Mouse (Mus musculus): ENCODE measurements around the gene Cys1. TPM values are rescaled to one million over a fixed set of nuclear protein-coding genes. Genes with fewer than 3 reads are reported as not detected.

Cys1 gene
- polyA plus RNA-seq, 1 experiment = 5.2 TPM

- DNase-seq (ENCODE audit: low read depth) = no peak
Observed at GRCm38 (mm10) chr12:24697484-24698204, 16.0 kb upstream of the Cys1 start.

DNA sequence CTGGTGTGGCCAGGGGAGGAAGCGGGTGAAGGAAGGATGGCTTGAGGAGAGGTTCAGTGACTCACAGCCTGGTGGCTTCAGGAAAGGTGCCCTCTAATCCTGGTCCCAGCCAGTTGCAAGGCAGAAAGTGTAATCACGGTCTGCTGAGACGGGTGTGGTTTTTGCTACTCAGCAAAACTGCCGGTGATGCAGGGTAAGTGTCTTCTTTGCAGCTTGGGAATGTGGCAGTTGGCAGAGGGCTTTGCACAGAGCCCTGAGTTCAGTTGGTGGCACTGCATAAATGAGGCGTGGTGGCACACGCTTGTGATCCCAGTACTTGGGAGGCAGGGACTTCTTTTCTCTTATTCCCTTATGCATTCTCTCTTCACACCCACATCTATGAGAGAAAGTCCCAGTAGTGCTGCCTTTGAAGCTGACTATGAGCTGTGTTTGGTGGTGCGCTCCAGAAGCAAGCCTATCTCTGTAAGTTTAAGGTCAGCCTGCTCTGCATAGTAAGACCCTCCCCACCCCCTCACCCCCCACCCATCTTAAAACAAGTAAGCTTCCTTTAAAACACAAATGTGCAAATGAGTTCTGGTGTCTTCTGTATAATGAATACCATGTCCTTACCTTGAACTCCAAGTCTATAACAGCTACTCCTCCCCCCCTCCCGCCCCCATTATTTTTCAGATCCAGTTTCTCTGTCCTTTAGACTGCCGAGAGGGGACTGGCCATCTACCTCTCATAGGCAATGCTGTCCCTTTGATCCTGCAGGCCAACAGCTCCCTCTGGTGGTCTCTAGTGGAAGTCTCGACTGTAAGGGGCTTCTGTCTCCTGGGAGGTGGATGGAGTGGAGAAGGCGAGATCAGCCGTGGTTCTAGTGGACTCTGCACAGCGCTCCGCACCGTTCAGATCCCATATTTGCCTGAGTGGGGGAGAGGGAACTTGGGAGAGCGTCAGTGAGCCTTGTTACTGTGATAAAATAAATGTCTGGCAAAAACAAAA lies 15.2 kb upstream of the Cys1 start:
- DNase-seq (ENCODE audit: low read depth) = no peak

DNA sequence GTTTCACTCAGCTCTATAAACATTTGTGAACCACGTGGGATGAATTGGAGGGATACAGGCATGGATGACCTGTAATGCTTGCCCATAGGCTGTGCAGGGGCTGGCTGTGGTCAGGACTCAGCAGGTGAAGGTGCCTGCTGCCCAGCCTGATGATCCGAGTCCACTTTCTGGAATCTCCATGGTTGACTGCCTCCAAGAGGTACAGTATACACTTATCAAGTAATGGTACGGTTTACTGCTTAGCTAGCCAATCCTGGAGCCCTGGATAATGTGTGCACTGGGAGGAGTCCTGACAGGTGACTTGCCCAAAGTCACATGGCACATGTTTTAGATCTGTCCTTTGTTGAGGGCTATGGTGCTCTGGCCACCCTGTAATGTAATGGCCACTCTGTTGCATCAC lies 8.7 kb upstream of the Cys1 start:
- DNase-seq (ENCODE audit: low read depth) = no peak

GRCm38 (mm10) chr12:24686696-24687346 lies 5.2 kb upstream of the Cys1 start:
- no peak for DNase-seq (ENCODE audit: low read depth)

DNA sequence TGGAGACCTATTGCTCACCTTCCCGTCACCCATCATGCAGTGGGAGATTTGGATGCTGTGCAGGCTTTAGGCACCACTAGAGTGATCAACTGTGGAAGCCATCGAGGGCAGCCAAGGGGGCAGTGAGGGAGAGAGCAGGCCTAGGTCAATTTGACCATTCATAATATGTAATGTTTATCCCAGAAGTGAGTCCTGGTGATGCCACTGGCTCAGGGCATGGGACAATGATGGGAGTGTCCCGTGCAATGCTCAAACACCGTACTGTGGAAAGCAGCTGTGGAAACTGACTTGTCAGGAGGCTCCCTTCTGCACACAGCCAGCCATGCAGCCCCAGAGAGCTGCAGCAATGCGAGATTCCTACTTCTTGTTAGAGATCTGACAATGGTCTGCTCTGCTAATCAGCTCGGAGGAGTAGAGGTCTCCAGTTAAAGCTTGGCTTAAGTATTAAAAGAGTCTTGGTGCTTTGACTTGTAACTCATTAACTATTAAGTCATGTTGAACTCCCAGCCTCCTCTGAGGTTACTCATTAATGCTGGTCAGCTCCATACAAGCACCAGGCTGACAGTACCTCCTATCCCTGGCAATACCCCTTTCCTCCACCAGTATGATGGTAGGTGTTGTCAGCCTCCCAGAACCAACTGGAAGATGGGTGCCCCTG lies 4.6 kb upstream of the Cys1 start:
- no peak for DNase-seq (ENCODE audit: low read depth)

GRCm38 (mm10) chr12:24683461-24683860 lies 1.8 kb upstream of the Cys1 start:
- DNase-seq (ENCODE audit: low read depth) = no peak

GRCm38 (mm10) chr12:24682563-24682962 lies 950 bp upstream of the Cys1 start:
- DNase-seq (ENCODE audit: low read depth) = no peak

- no peak for DNase-seq (ENCODE audit: low read depth)
Observed at GRCm38 (mm10) chr12:24680492-24681285, 924 bp downstream of the Cys1 start.

DNA sequence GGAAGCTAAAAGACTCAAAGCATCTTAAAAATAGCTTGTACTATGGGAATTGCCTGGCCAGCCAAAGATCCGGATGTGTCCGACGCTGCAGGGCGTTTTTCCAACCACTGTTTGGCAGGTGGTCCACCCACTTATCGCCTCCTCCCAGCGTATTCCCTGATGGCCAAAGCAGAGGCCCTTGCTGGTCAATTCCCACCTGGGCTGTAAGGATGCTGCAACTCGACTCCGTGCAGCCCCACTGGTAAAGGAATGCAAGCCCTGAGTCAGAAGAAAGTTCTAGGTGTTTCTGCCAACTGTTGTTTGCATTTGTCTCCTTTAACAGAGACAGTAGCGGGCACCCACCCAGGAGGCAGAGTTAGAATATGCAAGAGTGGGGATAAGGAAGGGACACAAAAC lies 1.5 kb downstream of the Cys1 start:
- no peak for DNase-seq (ENCODE audit: low read depth)

GRCm38 (mm10) chr12:24662131-24662530 lies 19.5 kb downstream of the Cys1 start:
- no peak for DNase-seq (ENCODE audit: low read depth)

GRCm38 (mm10) chr12:24661100-24661499 lies 20.5 kb downstream of the Cys1 start:
- DNase-seq (ENCODE audit: low read depth) = no peak

- no peak for DNase-seq (ENCODE audit: low read depth)
Observed at GRCm38 (mm10) chr12:24659923-24660322, 21.7 kb downstream of the Cys1 start.

GRCm38 (mm10) chr12:24658998-24659397 lies 22.6 kb downstream of the Cys1 start:
- no peak for DNase-seq (ENCODE audit: low read depth)

- no peak for DNase-seq (ENCODE audit: low read depth)
Observed at GRCm38 (mm10) chr12:24656436-24656835, 25.2 kb downstream of the Cys1 start.

- DNase-seq (ENCODE audit: low read depth) = no peak
Observed at GRCm38 (mm10) chr12:24654065-24654862, 27.3 kb downstream of the Cys1 start.

- DNase-seq (ENCODE audit: low read depth) = no peak
Observed at GRCm38 (mm10) chr12:24651642-24652342, 29.8 kb downstream of the Cys1 start.

- no peak for DNase-seq (ENCODE audit: low read depth)
Observed at GRCm38 (mm10) chr12:24651063-24651557, 30.5 kb downstream of the Cys1 start, which contains the start of gene Klf11. Gene Klf11 (plus strand): TSS chr12:24651274.

- DNase-seq (ENCODE audit: low read depth) = no peak
Observed at GRCm38 (mm10) chr12:24650415-24651062, 31.1 kb downstream of the Cys1 start.

DNA sequence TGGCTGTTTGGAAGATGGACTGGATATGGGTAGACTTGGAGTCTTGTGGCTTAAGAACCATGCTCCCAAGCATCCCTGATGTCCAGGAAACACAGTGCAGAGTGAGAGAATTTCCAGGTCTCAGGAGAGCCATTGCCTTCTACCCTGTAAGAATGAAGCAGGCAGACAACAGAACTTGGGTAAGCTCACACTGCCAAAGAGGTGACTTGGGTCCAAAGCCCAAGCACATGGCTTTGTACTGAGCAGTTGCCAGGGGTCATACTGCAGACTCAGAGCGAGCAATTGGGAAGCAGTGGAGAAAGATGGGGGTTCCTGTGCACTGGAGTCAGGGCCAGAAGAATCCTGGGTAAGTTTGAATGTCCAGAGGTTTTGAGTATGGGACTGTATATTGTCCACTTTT lies 33.5 kb downstream of the Cys1 start:
- no peak for DNase-seq (ENCODE audit: low read depth)

Measured in gonadal fat pad, adult 2 months (tissue).